Mouse (Mus musculus): ENCODE measurements around the gene Ank2. TPM values are rescaled to one million over a fixed set of nuclear protein-coding genes. Genes with fewer than 3 reads are reported as not detected.

The Ank2 gene
- polyA plus RNA-seq, 1 experiment, result 1.1 TPM

- TF ChIP-seq POLR2A (IDR thresholded peaks at IDR 0.05; ENCODE audit: low read depth, low read length) (no peak), CTCF (IDR thresholded peaks at IDR 0.05; ENCODE audit: extremely low read depth, insufficient read length, insufficient replicate concordance, low read depth, low read length) (no peak)
Measured at GRCm38 (mm10) chr3:127113238-127113637, 385.9 kb downstream of the Ank2 start.

GRCm38 (mm10) chr3:127109413-127109812, 389.7 kb downstream of the Ank2 start:
- H3K4me3 ChIP-seq (ENCODE audit: low read depth, low read length), result no peak overlapping the region
- no peak for TF ChIP-seq CTCF (IDR thresholded peaks at IDR 0.05; ENCODE audit: extremely low read depth, insufficient read length, insufficient replicate concordance, low read depth, low read length)
- no peak for TF ChIP-seq POLR2A (IDR thresholded peaks at IDR 0.05; ENCODE audit: low read depth, low read length)
- no peaks in the 10 kb centered on the region for H3K36me3 ChIP-seq (ENCODE audit: control insufficient read depth, insufficient read depth, low read length)
- no peak overlapping the region for H3K27ac ChIP-seq (ENCODE audit: insufficient read depth, low read depth, low read length)
- H3K4me1 ChIP-seq (ENCODE audit: control insufficient read depth, insufficient read depth, insufficient read length, low read length), result no peaks in the 10 kb centered on the region
- 85% methylated on average over 3 of the region's 3 CpGs for WGBS
- H3K27me3 ChIP-seq (ENCODE audit: control insufficient read depth, insufficient read depth, low read length), result no peaks in the 10 kb centered on the region

More at GRCm38 (mm10) chr3:127113238-127113637, 385.9 kb downstream of the Ank2 start:
- no peak overlapping the region for H3K27ac ChIP-seq (ENCODE audit: insufficient read depth, low read depth, low read length)
- WGBS, result 72% methylated on average over 7 of the region's 7 CpGs
- H3K36me3 ChIP-seq (ENCODE audit: control insufficient read depth, insufficient read depth, low read length), result no peaks in the 10 kb centered on the region
- no peak overlapping the region for H3K4me3 ChIP-seq (ENCODE audit: low read depth, low read length)
- no peaks in the 10 kb centered on the region for H3K4me1 ChIP-seq (ENCODE audit: control insufficient read depth, insufficient read depth, insufficient read length, low read length)
- no peaks in the 10 kb centered on the region for H3K27me3 ChIP-seq (ENCODE audit: control insufficient read depth, insufficient read depth, low read length)

GRCm38 (mm10) chr3:127108481-127108880, 390.7 kb downstream of the Ank2 start:
- H3K4me3 ChIP-seq (ENCODE audit: low read depth, low read length), result no peak overlapping the region
- no peaks in the 10 kb centered on the region for H3K36me3 ChIP-seq (ENCODE audit: control insufficient read depth, insufficient read depth, low read length)
- H3K27me3 ChIP-seq (ENCODE audit: control insufficient read depth, insufficient read depth, low read length), result no peaks in the 10 kb centered on the region
- H3K27ac ChIP-seq (ENCODE audit: insufficient read depth, low read depth, low read length), result no peak overlapping the region
- WGBS, result 73% methylated on average over 2 of the region's 2 CpGs
- H3K4me1 ChIP-seq (ENCODE audit: control insufficient read depth, insufficient read depth, insufficient read length, low read length), result no peaks in the 10 kb centered on the region
- TF ChIP-seq CTCF (IDR thresholded peaks at IDR 0.05; ENCODE audit: extremely low read depth, insufficient read length, insufficient replicate concordance, low read depth, low read length), result no peak
- TF ChIP-seq POLR2A (IDR thresholded peaks at IDR 0.05; ENCODE audit: low read depth, low read length), result no peak

- WGBS, result 69% methylated on average over 5 of the region's 5 CpGs
- H3K27me3 ChIP-seq (ENCODE audit: control insufficient read depth, insufficient read depth, low read length), result no peaks in the 10 kb centered on the region
- H3K27ac ChIP-seq (ENCODE audit: insufficient read depth, low read depth, low read length), result no peak overlapping the region
- no peak overlapping the region for H3K4me3 ChIP-seq (ENCODE audit: low read depth, low read length)
- TF ChIP-seq POLR2A (IDR thresholded peaks at IDR 0.05; ENCODE audit: low read depth, low read length) (no peak), CTCF (IDR thresholded peaks at IDR 0.05; ENCODE audit: extremely low read depth, insufficient read length, insufficient replicate concordance, low read depth, low read length) (no peak)
- no peaks in the 10 kb centered on the region for H3K36me3 ChIP-seq (ENCODE audit: control insufficient read depth, insufficient read depth, low read length)
- no peaks in the 10 kb centered on the region for H3K4me1 ChIP-seq (ENCODE audit: control insufficient read depth, insufficient read depth, insufficient read length, low read length)
Measured at GRCm38 (mm10) chr3:127107281-127107680, 391.9 kb downstream of the Ank2 start.

DNA sequence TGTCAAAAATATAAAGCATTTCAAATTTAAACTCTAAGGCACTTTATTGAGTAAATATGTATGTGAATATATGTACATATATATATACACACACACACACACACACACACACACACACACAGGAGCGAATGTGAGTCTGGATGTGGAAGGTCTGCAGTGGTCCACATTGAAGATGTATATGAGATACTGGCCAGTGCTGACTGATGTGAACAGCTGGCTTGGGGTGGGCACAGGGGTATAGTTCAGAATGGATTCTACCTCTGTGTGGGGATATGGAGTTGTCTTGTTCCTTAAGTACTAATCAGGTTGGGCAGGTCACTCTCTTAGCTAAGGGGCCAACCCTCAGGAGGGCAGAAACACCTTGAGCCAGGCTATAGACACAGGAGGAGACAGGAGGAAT, 397.8 kb downstream of the Ank2 start:
- H3K4me3 ChIP-seq (ENCODE audit: low read depth, low read length), result no peak overlapping the region
- TF ChIP-seq POLR2A (IDR thresholded peaks at IDR 0.05; ENCODE audit: low read depth, low read length) (no peak), CTCF (IDR thresholded peaks at IDR 0.05; ENCODE audit: extremely low read depth, insufficient read length, insufficient replicate concordance, low read depth, low read length) (no peak)
- H3K36me3 ChIP-seq (ENCODE audit: control insufficient read depth, insufficient read depth, low read length), result no peaks in the 10 kb centered on the region
- 96% methylated on average over 1 of the region's 1 CpGs for WGBS
- H3K4me1 ChIP-seq (ENCODE audit: control insufficient read depth, insufficient read depth, insufficient read length, low read length), result no peaks in the 10 kb centered on the region
- H3K27me3 ChIP-seq (ENCODE audit: control insufficient read depth, insufficient read depth, low read length), result no peaks in the 10 kb centered on the region
- no peak overlapping the region for H3K27ac ChIP-seq (ENCODE audit: insufficient read depth, low read depth, low read length)

- H3K27ac ChIP-seq (ENCODE audit: insufficient read depth, low read depth, low read length), result no peak overlapping the region
- TF ChIP-seq POLR2A (IDR thresholded peaks at IDR 0.05; ENCODE audit: low read depth, low read length) (no peak), CTCF (IDR thresholded peaks at IDR 0.05; ENCODE audit: extremely low read depth, insufficient read length, insufficient replicate concordance, low read depth, low read length) (no peak)
- WGBS, result 62% methylated on average over 1 of the region's 1 CpGs
- H3K4me3 ChIP-seq (ENCODE audit: low read depth, low read length), result no peak overlapping the region
- H3K4me1 ChIP-seq (ENCODE audit: control insufficient read depth, insufficient read depth, insufficient read length, low read length), result no peaks in the 10 kb centered on the region
- no peaks in the 10 kb centered on the region for H3K36me3 ChIP-seq (ENCODE audit: control insufficient read depth, insufficient read depth, low read length)
- no peaks in the 10 kb centered on the region for H3K27me3 ChIP-seq (ENCODE audit: control insufficient read depth, insufficient read depth, low read length)
Measured at GRCm38 (mm10) chr3:127097745-127098144, 401.4 kb downstream of the Ank2 start.

- TF ChIP-seq POLR2A (IDR thresholded peaks at IDR 0.05; ENCODE audit: low read depth, low read length), result no peak
- no peak for TF ChIP-seq CTCF (IDR thresholded peaks at IDR 0.05; ENCODE audit: extremely low read depth, insufficient read length, insufficient replicate concordance, low read depth, low read length)
- Histone ChIP-seq H3K27me3 (ENCODE audit: control insufficient read depth, insufficient read depth, low read length) (no peaks in the 10 kb centered on the region), H3K4me1 (ENCODE audit: control insufficient read depth, insufficient read depth, insufficient read length, low read length) (no peaks in the 10 kb centered on the region), H3K27ac (ENCODE audit: insufficient read depth, low read depth, low read length) (no peak overlapping the region), H3K4me3 (ENCODE audit: low read depth, low read length) (no peak overlapping the region), H3K36me3 (ENCODE audit: control insufficient read depth, insufficient read depth, low read length) (no peaks in the 10 kb centered on the region)
- 69% methylated on average over 1 of the region's 1 CpGs for WGBS
Measured at GRCm38 (mm10) chr3:127097106-127097505, 402.0 kb downstream of the Ank2 start.

- no peaks in the 10 kb centered on the region for H3K27me3 ChIP-seq (ENCODE audit: control insufficient read depth, insufficient read depth, low read length)
- no peak for TF ChIP-seq CTCF (IDR thresholded peaks at IDR 0.05; ENCODE audit: extremely low read depth, insufficient read length, insufficient replicate concordance, low read depth, low read length)
- no peak for TF ChIP-seq POLR2A (IDR thresholded peaks at IDR 0.05; ENCODE audit: low read depth, low read length)
- no peaks in the 10 kb centered on the region for H3K4me1 ChIP-seq (ENCODE audit: control insufficient read depth, insufficient read depth, insufficient read length, low read length)
- no peak overlapping the region for H3K4me3 ChIP-seq (ENCODE audit: low read depth, low read length)
- H3K27ac ChIP-seq (ENCODE audit: insufficient read depth, low read depth, low read length), result no peak overlapping the region
- no peaks in the 10 kb centered on the region for H3K36me3 ChIP-seq (ENCODE audit: control insufficient read depth, insufficient read depth, low read length)
- 90% methylated on average over 4 of the region's 4 CpGs for WGBS
Measured at GRCm38 (mm10) chr3:127093631-127094030, 405.5 kb downstream of the Ank2 start.

All from small intestine, adult 2 months (tissue).